Mouse (Mus musculus): Measurements from ENCODE around the gene Hnrnpc.

Gene Hnrnpc

GRCm38 (mm10) chr14:52024133-52024532 lies 79.7 kb downstream of the Hnrnpc start:
- no peak for DNase-seq (ENCODE audit: low spot score in 2 of 2)
